Mouse (Mus musculus) embryonic fibroblast, embryonic 13.5 days (primary cell): ENCODE results near the gene Zfp786. TPM values are rescaled to one million over a fixed set of nuclear protein-coding genes. Genes with fewer than 3 reads are reported as not detected.

ENCODE experiments used
- H3K27ac ChIP-seq: 2 replicates; pipeline ENCODE4 v1.5.1; 2012; ENCODE audit warnings: low read length, control low read depth, inconsistent platforms; ENCODE audit not compliant: insufficient read depth
- H3K4me1 ChIP-seq: 2 replicates; pipeline ENCODE4 v1.6.1; 2011; ENCODE audit warnings: low read length; ENCODE audit not compliant: control insufficient read depth, insufficient read depth
- H3K4me3 ChIP-seq: 2 replicates; pipeline ENCODE4 v1.5.1; 2011; ENCODE audit warnings: mild to moderate bottlenecking, control low read depth, low read length; ENCODE audit not compliant: insufficient read depth
- CTCF ChIP-seq: IDR thresholded peaks from 2 replicates; pipeline ENCODE4 v1.5.1; 2011; ENCODE audit warnings: mild to moderate bottlenecking, control low read depth, low read length, moderate library complexity, borderline replicate concordance; ENCODE audit not compliant: insufficient read depth
- POLR2A ChIP-seq: IDR thresholded peaks from 2 replicates; pipeline ENCODE4 v1.6.1; 2011; ENCODE audit warnings: low read depth, mild to moderate bottlenecking, control low read depth, low read length, moderate library complexity
- polyA plus RNA-seq: library from polyadenylated mRNA; stranded (reverse); fragments of >200 nt; gene quantifications from 2 replicates; pipeline ENCODE4 v1.2.4, GENCODE M21; 2011; ENCODE audit warnings: low read depth; ENCODE audit not compliant: missing spikeins, insufficient read length

Zfp786 gene
- polyA plus RNA-seq, 1 experiment: 0.72 TPM

DNA sequence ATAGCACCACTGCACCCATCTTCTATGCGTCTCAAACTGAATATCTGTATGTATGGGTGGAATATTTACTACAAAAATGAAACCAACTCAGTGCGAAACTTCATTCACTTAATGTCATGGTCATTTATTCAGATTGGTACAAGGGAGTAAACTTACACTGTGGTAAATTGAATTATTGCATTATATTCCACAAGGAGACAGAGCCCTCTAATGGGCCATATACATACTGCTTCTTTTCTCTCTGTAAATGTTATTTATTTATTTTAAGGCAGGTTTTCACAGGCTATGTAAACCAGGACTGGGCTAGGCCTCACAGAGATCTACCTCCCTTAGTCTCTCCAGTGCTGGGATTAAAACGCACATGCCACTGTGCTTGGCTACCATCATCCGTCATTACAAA, 3.2 kb downstream of the Zfp786 start:
- Histone ChIP-seq H3K4me3 (no peak overlapping the region), H3K27ac (no peak overlapping the region), H3K4me1 (no peaks in the 10 kb centered on the region)
- TF ChIP-seq POLR2A (no peak), CTCF (no peak)

DNA sequence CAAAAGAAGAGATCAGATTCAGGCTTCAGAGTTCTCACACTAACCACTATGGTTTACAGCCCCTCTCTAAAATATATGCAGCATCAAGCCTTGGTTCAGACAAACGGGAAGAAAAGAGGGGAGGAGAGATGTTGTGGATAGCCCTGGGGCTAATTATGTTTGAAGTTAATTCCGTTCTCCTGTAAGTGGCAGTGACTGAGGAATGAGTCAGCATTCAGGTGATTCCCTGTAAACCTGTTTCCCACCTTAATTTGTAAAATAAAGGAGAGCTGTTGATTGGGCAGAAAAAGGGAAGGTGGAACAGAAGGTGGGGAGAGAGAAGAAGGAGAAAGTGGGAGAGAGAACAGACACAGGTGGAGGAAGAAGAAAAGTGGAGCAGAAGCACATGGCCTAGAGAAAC, 6.4 kb downstream of the Zfp786 start:
- Histone ChIP-seq H3K4me1 (no peaks in the 10 kb centered on the region), H3K4me3 (no peak overlapping the region), H3K27ac (no peak overlapping the region)
- TF ChIP-seq POLR2A: no peak
- no peak for TF ChIP-seq CTCF

DNA sequence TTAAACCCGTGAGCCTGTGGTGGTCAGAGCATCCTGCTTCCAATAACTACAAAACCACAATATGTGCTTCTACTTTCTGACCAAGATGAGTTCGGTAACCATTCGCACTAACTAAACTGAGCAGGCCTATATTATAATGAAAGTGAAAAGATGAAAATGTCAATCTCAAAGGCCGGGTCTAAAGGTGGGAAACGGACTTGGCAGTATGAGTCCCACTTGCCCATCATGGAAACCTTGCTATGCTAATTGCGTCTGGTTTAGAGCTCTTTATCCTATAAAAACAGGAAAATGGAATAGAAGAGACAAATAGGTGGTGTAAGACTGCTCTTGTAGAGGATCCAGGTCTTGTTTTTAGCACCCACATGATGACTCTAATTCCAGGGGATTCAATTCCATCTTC, 8.9 kb downstream of the Zfp786 start:
- Histone ChIP-seq H3K4me1 (no peaks in the 10 kb centered on the region), H3K27ac (no peak overlapping the region), H3K4me3 (no peak overlapping the region)
- TF ChIP-seq CTCF (no peak), POLR2A (no peak)

DNA sequence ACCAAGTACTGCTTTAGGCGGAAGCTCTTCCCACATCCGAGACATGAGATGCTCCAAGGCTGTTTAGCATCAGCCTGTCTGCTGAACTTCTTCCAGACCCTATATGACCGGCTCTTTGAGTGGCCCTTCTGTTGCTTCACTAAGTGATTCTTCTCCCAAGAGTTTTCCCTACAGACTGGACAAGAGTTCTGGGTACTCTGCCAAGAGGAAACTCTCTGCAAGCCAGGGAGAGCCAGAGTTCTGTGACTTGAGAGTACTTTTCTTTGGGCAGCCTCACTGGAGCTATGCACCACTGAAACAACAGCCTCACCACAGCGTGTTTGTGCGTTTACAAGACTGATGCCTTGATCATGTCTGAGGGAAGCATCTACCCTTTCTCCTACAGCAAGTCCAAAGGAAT, 9.4 kb downstream of the Zfp786 start:
- Histone ChIP-seq H3K4me3 (no peak overlapping the region), H3K27ac (no peak overlapping the region), H3K4me1 (no peaks in the 10 kb centered on the region)
- TF ChIP-seq POLR2A: no peak
- no peak for TF ChIP-seq CTCF

DNA sequence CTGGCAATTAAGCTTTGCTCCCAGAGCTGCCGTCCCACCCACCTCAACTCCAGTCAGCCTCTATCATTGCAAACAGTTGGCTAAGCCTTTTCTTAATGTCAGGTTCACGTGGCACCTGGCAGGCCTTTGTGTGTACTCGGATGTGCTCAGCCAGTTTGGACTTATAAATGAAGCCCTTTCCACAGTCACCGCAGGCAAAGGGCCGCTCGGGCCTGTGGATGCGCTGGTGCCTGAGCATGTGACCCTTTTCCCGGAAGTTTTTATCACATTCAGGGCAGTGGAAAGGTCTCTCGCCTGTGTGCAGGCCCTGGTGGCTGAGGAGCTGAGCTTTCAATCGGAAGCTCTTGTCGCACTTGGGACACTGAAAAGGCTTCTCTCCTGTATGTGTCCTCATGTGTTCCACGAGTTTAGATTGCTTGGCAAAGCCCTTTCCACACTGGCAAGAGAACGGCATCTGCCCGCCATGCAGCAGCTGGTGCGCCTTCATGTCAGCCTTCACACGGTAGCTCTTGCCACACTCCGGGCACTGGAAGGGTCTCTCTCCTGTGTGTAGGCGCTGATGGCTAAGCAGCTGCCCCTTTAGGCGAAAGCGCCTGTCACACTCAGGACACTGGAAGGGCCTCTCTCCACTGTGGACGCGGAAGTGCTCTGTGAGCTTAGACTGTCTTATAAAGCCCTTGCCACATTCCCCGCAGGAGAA, 10.9 kb downstream of the Zfp786 start:
- Histone ChIP-seq H3K4me3 (no peak overlapping the region), H3K27ac (no peak overlapping the region), H3K4me1 (no peaks in the 10 kb centered on the region)
- TF ChIP-seq CTCF: no peak
- no peak for TF ChIP-seq POLR2A

DNA sequence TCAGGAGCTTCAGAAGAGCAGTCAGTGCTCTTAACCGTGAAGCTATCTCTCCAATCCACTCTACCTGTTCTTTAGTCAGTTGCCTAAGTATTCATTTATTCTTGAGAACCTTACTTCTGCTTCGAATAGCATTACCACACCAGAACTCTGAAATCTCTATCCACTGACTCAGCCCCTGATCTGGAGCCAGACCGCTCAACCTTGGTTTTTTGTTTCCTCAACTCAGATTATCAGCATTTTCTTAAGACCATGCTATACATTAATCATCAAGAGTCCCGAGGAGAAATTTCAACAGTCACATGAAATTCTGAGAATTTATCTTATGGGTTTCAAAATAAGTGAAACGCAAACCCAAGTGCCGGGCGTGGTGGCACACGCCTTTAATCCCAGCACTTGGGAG, 11.9 kb downstream of the Zfp786 start:
- H3K4me3 ChIP-seq: no peak overlapping the region
- 0 out of 2 replicates have a peak overlapping the region, but pooled peaks have one; percentile 10 for H3K27ac ChIP-seq
- no peaks in the 10 kb centered on the region for H3K4me1 ChIP-seq
- no peak for TF ChIP-seq CTCF
- no peak for TF ChIP-seq POLR2A

DNA sequence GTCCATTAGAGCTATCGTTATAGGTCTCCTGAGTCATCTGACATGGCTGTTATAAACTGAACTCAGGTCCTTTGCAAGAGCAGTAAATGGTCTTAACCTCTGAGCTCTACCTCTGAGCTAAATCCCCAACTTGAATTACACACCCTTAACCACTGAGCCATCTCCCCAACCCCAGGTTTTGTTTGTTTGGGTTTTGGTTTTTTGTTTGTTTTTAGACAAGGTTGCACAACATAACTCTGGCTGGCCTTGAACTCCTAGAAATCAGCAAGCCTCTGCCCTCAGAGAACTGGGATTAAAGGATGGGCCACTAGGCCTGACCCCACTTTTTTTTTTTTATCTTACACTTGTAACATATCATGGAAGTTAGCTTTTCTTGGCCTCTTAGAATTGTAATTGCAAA, 14.5 kb downstream of the Zfp786 start:
- TF ChIP-seq CTCF: no peak
- TF ChIP-seq POLR2A: no peak
- no peak overlapping the region for H3K27ac ChIP-seq
- peaks cover 4% of the 10 kb centered on the region for H3K4me1 ChIP-seq
- H3K4me3 ChIP-seq: no peak overlapping the region

DNA sequence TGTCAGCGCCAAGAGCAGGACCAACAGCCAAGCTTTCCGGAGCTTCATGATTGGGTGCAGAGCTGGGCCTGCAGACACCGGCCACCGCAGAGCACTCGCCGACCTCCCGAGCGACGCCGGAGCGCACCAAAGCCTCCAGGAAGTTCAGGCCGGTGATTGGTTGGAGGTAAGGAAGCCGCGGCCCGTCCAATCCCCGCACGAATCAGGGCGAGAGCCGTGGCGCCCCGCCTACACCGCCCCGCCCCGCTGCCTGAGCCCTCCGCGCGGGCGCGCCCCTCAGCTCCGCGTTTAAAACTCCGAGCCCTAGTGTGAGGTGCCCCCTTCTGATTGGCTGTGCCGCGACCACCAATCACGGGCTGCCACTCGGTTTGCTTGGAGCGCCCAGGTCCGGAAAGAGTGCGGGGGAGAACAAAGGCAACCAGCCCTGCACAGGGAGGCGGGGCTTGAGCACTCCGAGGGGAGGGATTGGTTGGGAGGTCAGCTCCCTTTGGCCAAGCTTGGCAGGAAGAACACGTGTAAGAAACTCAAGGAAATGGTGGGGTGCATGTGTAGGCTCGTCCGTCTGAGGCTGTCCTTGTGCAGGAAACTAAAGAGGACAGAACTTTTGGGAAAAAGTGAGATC, 17.3 kb downstream of the Zfp786 start, which contains the start of gene Pdia4:
Pdia4 (minus strand) TSS at position 174 of the 622 bp plus-strand sequence.
- Histone ChIP-seq H3K27ac (peak within 1 kb of the TSS; percentile 56), H3K4me3 (peak within 1 kb of the TSS; percentile 90), H3K4me1 (peaks cover 4% of the 10 kb centered on the region)
- TF ChIP-seq POLR2A (peak; percentile 96), CTCF (no peak)

DNA sequence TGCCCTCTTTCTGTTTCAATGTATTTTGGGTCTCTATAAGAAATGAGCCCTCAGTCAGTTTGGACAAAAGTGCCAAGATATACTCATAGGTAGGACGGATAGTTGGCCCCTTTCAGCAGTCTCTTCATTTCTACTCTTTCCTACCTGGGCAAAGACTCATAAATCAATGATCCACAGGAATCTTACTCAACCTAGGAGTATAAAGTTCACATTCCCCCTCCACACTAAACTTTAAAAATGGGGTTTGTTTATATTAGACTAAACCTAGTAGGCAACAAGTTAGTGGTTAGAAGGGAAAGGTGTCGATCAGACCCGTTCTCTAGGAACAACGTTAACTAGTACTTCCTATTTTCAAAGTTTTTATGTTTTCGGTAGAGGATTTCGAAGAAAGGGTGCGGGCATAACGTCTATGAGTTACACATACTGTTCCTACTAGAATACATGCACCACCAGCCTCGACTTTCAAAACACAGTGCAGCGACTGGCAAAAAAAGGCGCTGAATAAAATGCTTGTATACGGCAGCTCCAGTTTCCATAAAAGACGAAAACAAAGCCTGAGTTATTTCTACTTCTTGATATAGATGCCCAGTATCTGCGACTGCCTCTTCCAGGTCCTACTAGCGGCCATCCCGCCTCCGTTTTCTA, 18.3 kb downstream of the Zfp786 start:
- H3K27ac ChIP-seq: peak overlapping the region; percentile 56
- H3K4me3 ChIP-seq: peak overlapping the region; percentile 90
- TF ChIP-seq CTCF (no peak), POLR2A (no peak)
- H3K4me1 ChIP-seq: peaks cover 4% of the 10 kb centered on the region

DNA sequence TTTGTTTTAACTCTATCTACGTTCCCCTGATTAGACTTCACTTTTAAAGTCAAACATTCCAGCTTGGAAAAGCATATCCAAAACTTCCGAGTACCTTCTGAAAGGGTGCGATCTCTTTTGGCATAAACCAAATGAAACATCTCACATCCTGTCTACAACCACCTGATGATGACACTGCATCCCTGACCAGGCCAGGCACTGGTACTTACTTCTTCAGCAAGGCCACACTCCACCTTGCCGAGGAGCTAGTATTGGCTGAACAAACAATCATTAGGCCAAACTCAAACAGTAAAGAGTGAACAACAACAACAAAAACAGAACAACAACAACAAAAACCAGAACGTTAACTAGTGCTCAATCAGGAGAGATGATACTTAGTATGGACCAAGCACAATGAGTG, 19.3 kb downstream of the Zfp786 start:
- Histone ChIP-seq H3K27ac (no peak overlapping the region), H3K4me3 (peak overlapping the region; percentile 90), H3K4me1 (peaks cover 4% of the 10 kb centered on the region)
- TF ChIP-seq POLR2A (no peak), CTCF (no peak)
